Mouse (Mus musculus) CH12.LX (cell line): Measurements from ENCODE around the gene Dvl2. TPM values are rescaled to one million over a fixed set of nuclear protein-coding genes. Genes with fewer than 3 reads are reported as not detected.

Source experiments
- DNase-seq: peaks from one replicate; pipeline ENCODE4 v3.0.0-alpha.2; 2013; ENCODE audit errors: extremely low read depth
- H3K27ac ChIP-seq: 2 replicates; pipeline ENCODE4 v1.5.1; 2012; ENCODE audit warnings: low read depth, mild to moderate bottlenecking, control low read depth, moderate library complexity; ENCODE audit not compliant: insufficient read depth
- H3K27me3 ChIP-seq: replicated peaks from 2 replicates; pipeline ENCODE3; 2012; ENCODE audit warnings: inconsistent platforms
- H3K36me3 ChIP-seq, 2 experiments: replicated peaks in 1 of 2; 2 replicates each; pipeline versions ENCODE3 to v1.6.1; 2012; ENCODE audit warnings: inconsistent platforms in 1 of 2, low read length in 1 of 2, mild to moderate bottlenecking in 1 of 2, mixed read lengths in 1 of 2, moderate library complexity in 1 of 2; ENCODE audit not compliant: control insufficient read depth in 1 of 2, insufficient read depth in 1 of 2
- H3K4me1 ChIP-seq, 2 experiments: 2 replicates each; pipeline ENCODE4 v1.6.1; 2012; ENCODE audit warnings: inconsistent platforms in 1 of 2, moderate library complexity in 1 of 2; ENCODE audit not compliant: insufficient read depth in 2 of 2, control insufficient read depth in 1 of 2
- H3K4me2 ChIP-seq: 2 replicates; pipeline ENCODE4 v1.6.1; 2012; ENCODE audit warnings: low read depth, mild to moderate bottlenecking, control low read depth; ENCODE audit not compliant: poor library complexity, insufficient read depth, severe bottlenecking
- H3K4me3 ChIP-seq, 3 experiments: fragments of 150-350 bp in 1 of 3; sonication (generic) in 1 of 3; replicated peaks in 1 of 3; 2 replicates each; pipeline versions ENCODE3 to v1.5.1; 2011 to 2012; ENCODE audit warnings: low read depth in 2 of 3, low read length in 2 of 3, mild to moderate bottlenecking in 2 of 3, moderate library complexity in 2 of 3, control low read depth in 1 of 3, improper control_type of control experiment in 1 of 3, inconsistent platforms in 1 of 3, mixed read lengths in 1 of 3; ENCODE audit not compliant: poor library complexity in 1 of 3
- H3K79me2 ChIP-seq: replicated peaks from 2 replicates; pipeline ENCODE4 v1.6.1; 2012; ENCODE audit warnings: mild to moderate bottlenecking, moderate library complexity; ENCODE audit not compliant: control insufficient read depth, poor library complexity, insufficient read depth, severe bottlenecking; ENCODE audit errors: extremely low read depth
- H3K9ac ChIP-seq: 2 replicates; pipeline ENCODE4 v1.6.1; 2012; ENCODE audit warnings: low read depth, mild to moderate bottlenecking, control low read depth, moderate library complexity; ENCODE audit not compliant: insufficient read depth
- H3K9me3 ChIP-seq: replicated peaks from 2 replicates; pipeline ENCODE3; 2012; ENCODE audit warnings: low read length, inconsistent platforms, mixed read lengths
- CHD1 ChIP-seq: IDR thresholded peaks from 2 replicates; pipeline ENCODE4 v1.6.1; 2012; ENCODE audit warnings: low read depth, low read length, improper control_type of control experiment, inconsistent platforms
- CHD2 ChIP-seq: IDR thresholded peaks from 2 replicates; pipeline ENCODE4 v1.6.1; 2011; ENCODE audit warnings: low read length, improper control_type of control experiment
- CTCF ChIP-seq, 2 experiments: IDR thresholded peaks in 1 of 2; conservative IDR thresholded peaks in 1 of 2; 2 replicates each; pipeline ENCODE4 v1.5.1; 2011 to 2012; ENCODE audit warnings: low read depth in 2 of 2, low read length in 2 of 2, improper control_type of control experiment in 1 of 2, inconsistent platforms in 1 of 2, mild to moderate bottlenecking in 1 of 2, moderate library complexity in 1 of 2
- E2F4 ChIP-seq: IDR thresholded peaks from 2 replicates; pipeline ENCODE4 v1.6.1; 2011; ENCODE audit warnings: low read depth, low read length, improper control_type of control experiment; ENCODE audit not compliant: insufficient replicate concordance
- ELF1 ChIP-seq: IDR thresholded peaks from 2 replicates; pipeline ENCODE4 v1.6.1; 2014; ENCODE audit warnings: low read depth, mild to moderate bottlenecking, inconsistent platforms, low read length, improper control_type of control experiment
- EP300 ChIP-seq: IDR thresholded peaks from 2 replicates; pipeline ENCODE4 v1.6.1; 2011; ENCODE audit warnings: low read length, improper control_type of control experiment
- ETS1 ChIP-seq: conservative IDR thresholded peaks from 2 replicates; pipeline ENCODE4 v1.6.1; 2012; ENCODE audit warnings: low read depth, mild to moderate bottlenecking, inconsistent platforms, low read length, improper control_type of control experiment, moderate library complexity
- GABPA ChIP-seq: IDR thresholded peaks from 2 replicates; pipeline ENCODE4 v1.6.1; 2012; ENCODE audit warnings: low read depth, low read length, improper control_type of control experiment, inconsistent platforms; ENCODE audit not compliant: insufficient replicate concordance
- HCFC1 ChIP-seq: IDR thresholded peaks from 2 replicates; pipeline ENCODE4 v1.6.1; 2012; ENCODE audit warnings: low read depth, mild to moderate bottlenecking, inconsistent platforms, low read length, improper control_type of control experiment
- JUND ChIP-seq: conservative IDR thresholded peaks from 2 replicates; pipeline ENCODE4 v1.6.1; 2011; ENCODE audit warnings: low read depth, low read length, improper control_type of control experiment
- MAX ChIP-seq: IDR thresholded peaks from 2 replicates; pipeline ENCODE4 v1.6.1; 2011; ENCODE audit warnings: low read length, improper control_type of control experiment
- PAX5 ChIP-seq: IDR thresholded peaks from 2 replicates; pipeline ENCODE4 v1.6.1; 2012; ENCODE audit warnings: low read length, inconsistent platforms, mixed read lengths
- POLR2AphosphoS2 ChIP-seq: IDR thresholded peaks from 2 replicates; pipeline ENCODE4 v1.6.1; 2011; ENCODE audit warnings: low read depth, low read length, improper control_type of control experiment
- SIN3A ChIP-seq: IDR thresholded peaks from 2 replicates; pipeline ENCODE4 v1.6.1; 2012; ENCODE audit warnings: low read length, improper control_type of control experiment, inconsistent platforms
- SMC3 ChIP-seq: IDR thresholded peaks from 2 replicates; pipeline ENCODE4 v1.6.1; 2011; ENCODE audit warnings: low read depth, low read length, improper control_type of control experiment
- TBP ChIP-seq: conservative IDR thresholded peaks from 2 replicates; pipeline ENCODE4 v1.6.1; 2011; ENCODE audit warnings: low read depth, low read length, improper control_type of control experiment
- UBTF ChIP-seq: IDR thresholded peaks from 2 replicates; pipeline ENCODE4 v1.6.1; 2012; ENCODE audit warnings: low read depth, mild to moderate bottlenecking, inconsistent platforms, low read length, improper control_type of control experiment, moderate library complexity
- USF1 ChIP-seq: IDR thresholded peaks from 2 replicates; pipeline ENCODE4 v1.6.1; 2014; ENCODE audit warnings: low read depth, mild to moderate bottlenecking, inconsistent platforms, low read length, improper control_type of control experiment
- USF2 ChIP-seq: conservative IDR thresholded peaks from 2 replicates; pipeline ENCODE4 v1.6.1; 2011; ENCODE audit warnings: low read depth, low read length, improper control_type of control experiment
- ZNF384 ChIP-seq: IDR thresholded peaks from 2 replicates; pipeline ENCODE4 v1.6.1; 2012; ENCODE audit warnings: low read depth, low read length, improper control_type of control experiment, inconsistent platforms
- dilution Hi-C: fragments of 300-500 bp; cut with MboI; formaldehyde crosslinking; loops from 2 replicates; pipeline ENCODE4 v1.14.3; 2020; ENCODE audit warnings: low sequenced_read_pairs; ENCODE audit not compliant: extremely low pct_unique_long_range_greater_than_20kb, extremely low pct_ligation_motif_present
- in situ Hi-C: fragments of 300-500 bp; cut with MboI; formaldehyde crosslinking; loops from 3 replicates; pipeline ENCODE4 v1.14.3; 2019; ENCODE audit warnings: low sequenced_read_pairs, low pct_ligation_motif_present, low pct_unique_long_range_greater_than_20kb, mixed read lengths
- polyA plus RNA-seq: library from polyadenylated mRNA; unstranded; fragments of >175 nt; gene quantifications from 2 replicates; pipeline ENCODE4 v1.2.1, GENCODE M21; 2012; ENCODE audit warnings: low read depth; ENCODE audit not compliant: insufficient read length
- total RNA-seq, 2 experiments: library from RNA; depleted of rRNA; stranded (reverse); fragments of 300-350 nt in 1 of 2; fragments of >200 nt in 1 of 2; gene quantifications; 2 replicates each; pipeline ENCODE4 v1.2.3; 2012 to 2014

The Dvl2 gene
- total and polyA plus RNA-seq, 3 experiments, result 15.1 to 30.6 (median 27.1) TPM

- no peak overlapping the region for H3K9ac ChIP-seq
- no peak for TF ChIP-seq EP300
- no peak for TF ChIP-seq CTCF (conservative IDR thresholded peaks at IDR 0.05 in 1 of 2, IDR thresholded peaks at IDR 0.05 in 1 of 2; ENCODE audit: low read depth in 2 of 2, low read length in 2 of 2)
- TF ChIP-seq GABPA, result no peak
- TF ChIP-seq USF2, result no peak
- TF ChIP-seq TBP, result no peak
- TF ChIP-seq CHD2, result no peak
- no peak for TF ChIP-seq USF1
- no peak for TF ChIP-seq SIN3A
- TF ChIP-seq POLR2AphosphoS2, result no peak
- no peak for TF ChIP-seq ZNF384
- TF ChIP-seq MAX, result no peak
- no peak overlapping the region for H3K4me2 ChIP-seq
- no peak for DNase-seq
- H3K4me1 ChIP-seq, result no peaks in the 10 kb centered on the region
- H3K79me2 ChIP-seq, result no peaks in the 10 kb centered on the region
- peaks cover 0 to 45% of the 10 kb centered on the region in 2 experiments for H3K36me3 ChIP-seq
- H3K4me3 ChIP-seq, result no peak overlapping the region
- no peaks in the 10 kb centered on the region for H3K9me3 ChIP-seq
- H3K27ac ChIP-seq, result no peak overlapping the region
- dilution Hi-C loops, result no loop called here
- in situ Hi-C loops, result no loop called here
- H3K27me3 ChIP-seq, result peaks cover 6% of the 10 kb centered on the region
These were observed 45.0 kb downstream of the Dvl2 start for GRCm38 (mm10) chr11:70045435-70045834.

- Histone ChIP-seq H3K4me1 (no peaks in the 10 kb centered on the region), H3K36me3 (peaks cover 0 to 11% of the 10 kb centered on the region in 2 experiments), H3K9ac (no peak overlapping the region), H3K9me3 (no peaks in the 10 kb centered on the region), H3K4me2 (no peak overlapping the region), H3K79me2 (no peaks in the 10 kb centered on the region), H3K4me3 (no peak overlapping the region), H3K27ac (no peak overlapping the region), H3K27me3 (peaks cover 38% of the 10 kb centered on the region)
- in situ Hi-C loops, result no loop called here
- TF ChIP-seq CHD1 (no peak), E2F4 (no peak), HCFC1 (no peak), POLR2AphosphoS2 (no peak), CHD2 (no peak), TBP (no peak), UBTF (no peak), USF2 (no peak), ELF1 (no peak), ETS1 (no peak), JUND (no peak), EP300 (no peak), SMC3 (no peak), PAX5 (no peak)
- DNase-seq, result no peak
- dilution Hi-C loops, result no loop called here
These were observed 49.0 kb downstream of the Dvl2 start for GRCm38 (mm10) chr11:70049366-70049765.
